Mouse (Mus musculus) heart, adult 2 months (tissue): Measurements from ENCODE around the gene St6gal1. TPM values are rescaled to one million over a fixed set of nuclear protein-coding genes. Genes with fewer than 3 reads are reported as not detected.

Experiments
- DNase-seq, 2 experiments: peaks; one replicate each; pipeline ENCODE4 v3.0.0; 2021
- H3K27ac ChIP-seq: fragments of 200-600 bp; 2 replicates; pipeline ENCODE4 v1.8.1; 2022
- H3K27me3 ChIP-seq: fragments of 200-500 bp; 2 replicates; pipeline ENCODE4 v1.6.1; 2012; ENCODE audit warnings: mild to moderate bottlenecking, low read length, inconsistent platforms, mixed read lengths; ENCODE audit not compliant: control insufficient read depth, insufficient read depth
- H3K36me3 ChIP-seq: fragments of 200-500 bp; 2 replicates; pipeline ENCODE4 v1.6.1; 2012; ENCODE audit warnings: low read length, inconsistent platforms; ENCODE audit not compliant: control insufficient read depth, insufficient read depth
- H3K4me1 ChIP-seq: fragments of 200-500 bp; 2 replicates; pipeline ENCODE4 v1.6.1; 2011; ENCODE audit warnings: low read length; ENCODE audit not compliant: control insufficient read depth, insufficient read depth
- H3K4me3 ChIP-seq: fragments of 200-600 bp; 2 replicates; pipeline ENCODE4 v1.8.1; 2022
- H3K79me2 ChIP-seq: fragments of 200-500 bp; replicated peaks from 2 replicates; pipeline ENCODE4 v1.6.1; 2012; ENCODE audit warnings: mild to moderate bottlenecking, inconsistent platforms, low read length, moderate library complexity, mixed read lengths; ENCODE audit not compliant: control insufficient read depth, insufficient read depth
- H3K9ac ChIP-seq: fragments of 200-500 bp; 2 replicates; pipeline ENCODE4 v1.6.1; 2012; ENCODE audit warnings: low read depth, mild to moderate bottlenecking, control low read depth, inconsistent platforms, low read length, mixed read lengths
- CTCF ChIP-seq: fragments of 200-600 bp; IDR thresholded peaks from 2 replicates; pipeline ENCODE4 v1.8.1; 2022; ENCODE audit warnings: antibody characterized with exemption, mild to moderate bottlenecking, moderate library complexity
- EP300 ChIP-seq: fragments of 200-500 bp; IDR thresholded peaks from 2 replicates; pipeline ENCODE4 v1.6.1; 2011; ENCODE audit warnings: low read depth, low read length, control low read depth; ENCODE audit not compliant: insufficient read depth
- POLR2A ChIP-seq: fragments of 200-500 bp; IDR thresholded peaks from 2 replicates; pipeline ENCODE4 v1.6.1; 2011; ENCODE audit warnings: mild to moderate bottlenecking, low read depth, low read length, control low read depth; ENCODE audit not compliant: insufficient read depth
- WGBS: fragments of 180-500 bp; shearing (Covaris S2); methylation state at CpG from one replicate; pipeline ENCODE4 v1.1.7; 2018; 5-methylcytosine and 5-hydroxymethylcytosine counted together
- intact Hi-C: fragments of 180-260 bp; cut with DNase I; formaldehyde crosslinking; loops from one replicate; pipeline ENCODE4 v1.15.1; 2025
- polyA plus RNA-seq: library from polyadenylated mRNA; depleted of rRNA; stranded (reverse); fragments of >200 nt; gene quantifications from 2 replicates; pipeline ENCODE4 v1.2.3, GENCODE M21; 2012
- total RNA-seq, 2 experiments: library from RNA; stranded (reverse); gene quantifications; 2 replicates each; pipeline ENCODE4 v1.2.3; 2021

Gene St6gal1
- total and polyA plus RNA-seq, 3 experiments = 6.0 to 9.9 (median 8.4) TPM

DNA sequence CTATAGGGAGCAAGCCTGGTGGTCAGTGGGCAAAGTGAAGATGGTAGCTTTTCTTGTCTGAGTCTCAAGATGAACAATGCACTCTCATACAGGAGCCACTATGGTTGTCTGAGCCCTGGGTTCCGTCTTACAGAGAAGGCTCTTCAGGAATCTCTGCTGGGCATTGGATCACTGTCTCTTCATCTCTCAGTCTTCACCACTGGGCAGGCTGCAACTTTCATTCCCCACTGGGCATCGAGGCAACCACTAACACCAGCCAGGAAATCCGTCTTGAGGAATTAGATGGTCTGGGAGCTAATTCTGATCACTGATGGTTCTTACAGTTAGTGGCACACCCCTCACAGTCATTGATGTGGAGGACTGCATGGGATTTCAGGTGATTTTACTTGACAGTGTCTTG, 73.9 kb downstream of the St6gal1 start:
- intact Hi-C loops = no loop called here
- H3K4me3 ChIP-seq = no peak overlapping the region
- no peaks in the 10 kb centered on the region for H3K79me2 ChIP-seq
- no peak overlapping the region for H3K9ac ChIP-seq
- DNase-seq = peak in 1 of 2 experiments; percentile 6
- peaks cover 5% of the 10 kb centered on the region; the same call in 1 of the 2 replicates for H3K4me1 ChIP-seq
- 91% methylated on average over 3 of the region's 3 CpGs for WGBS
- no peaks in the 10 kb centered on the region for H3K27me3 ChIP-seq
- no peaks in the 10 kb centered on the region for H3K36me3 ChIP-seq
- no peak for TF ChIP-seq CTCF
- no peak for TF ChIP-seq POLR2A
- no peak for TF ChIP-seq EP300
- H3K27ac ChIP-seq = no peak overlapping the region

DNA sequence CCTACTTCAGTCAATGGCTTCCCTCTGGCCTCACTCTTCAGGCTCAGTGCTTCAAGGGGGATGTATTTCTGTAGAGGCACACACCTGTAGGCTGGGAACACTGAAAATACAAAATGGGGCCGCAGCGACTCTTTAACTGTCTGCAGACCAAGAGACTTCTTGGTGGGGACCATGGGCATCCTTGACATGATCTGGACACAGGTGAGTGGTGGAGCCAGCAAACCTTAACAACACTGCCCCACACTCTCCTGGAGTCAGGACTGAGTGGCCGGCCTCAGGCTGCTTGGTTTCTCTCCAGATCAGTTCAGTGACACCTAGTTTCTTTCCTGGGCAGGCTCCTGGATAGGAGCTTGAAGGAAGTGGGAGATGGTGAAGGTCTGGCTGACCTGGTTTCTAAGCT, 74.4 kb downstream of the St6gal1 start:
- Histone ChIP-seq H3K79me2 (no peaks in the 10 kb centered on the region), H3K4me1 (peaks cover 5% of the 10 kb centered on the region; the same call in 1 of the 2 replicates), H3K36me3 (no peaks in the 10 kb centered on the region), H3K4me3 (no peak overlapping the region), H3K9ac (no peak overlapping the region), H3K27ac (no peak overlapping the region), H3K27me3 (no peaks in the 10 kb centered on the region)
- intact Hi-C loops = no loop called here
- 98% methylated on average over 3 of the region's 3 CpGs for WGBS
- peak in 1 of 2 experiments; percentile 7 for DNase-seq
- no peak for TF ChIP-seq POLR2A
- TF ChIP-seq EP300 = no peak
- TF ChIP-seq CTCF = no peak

DNA sequence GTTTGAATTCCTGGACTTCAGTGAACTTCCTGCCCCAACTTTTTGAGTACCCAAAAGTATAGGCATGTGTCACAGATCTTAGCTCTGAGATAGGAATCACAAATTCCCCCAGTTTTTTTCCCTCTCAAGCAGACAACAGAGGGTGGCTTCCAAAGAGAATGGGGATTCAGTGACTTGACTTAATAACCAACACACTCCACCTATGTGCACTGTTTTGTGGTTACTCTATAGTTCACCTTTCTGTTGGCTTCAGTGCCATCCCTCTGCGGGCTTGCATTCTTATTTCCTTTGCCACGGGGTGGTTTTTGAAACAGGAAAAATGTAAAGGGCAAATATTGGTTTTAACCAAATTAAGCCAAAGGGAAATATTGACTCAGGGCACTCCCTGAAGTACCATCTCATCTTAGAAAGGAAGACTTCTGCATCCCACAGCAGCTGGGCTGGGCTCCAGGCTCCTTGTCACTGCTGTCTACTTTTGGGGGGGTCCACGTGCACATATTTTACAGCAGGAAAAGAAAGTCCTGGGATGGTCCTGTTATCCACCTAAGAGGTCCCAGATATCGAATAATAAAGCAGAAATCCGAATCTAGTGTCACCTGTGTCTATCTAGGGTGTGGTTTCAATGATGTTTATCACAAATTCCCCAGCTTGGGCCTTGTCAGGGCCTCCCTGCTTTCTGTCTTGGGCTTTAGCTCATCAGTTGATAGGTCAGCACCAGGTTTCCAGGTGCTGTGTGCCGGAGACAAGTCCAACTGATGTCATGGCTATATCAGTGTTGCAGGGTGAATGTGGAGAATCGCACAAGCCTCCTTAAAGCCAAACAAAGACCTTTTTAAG, 75.6 kb downstream of the St6gal1 start:
- Histone ChIP-seq H3K36me3 (no peaks in the 10 kb centered on the region), H3K27ac (no peak overlapping the region), H3K27me3 (no peaks in the 10 kb centered on the region), H3K79me2 (no peaks in the 10 kb centered on the region), H3K9ac (no peak overlapping the region), H3K4me3 (no peak overlapping the region), H3K4me1 (peaks cover 3% of the 10 kb centered on the region; the same call in 1 of the 2 replicates)
- DNase-seq = peak in 1 of 2 experiments; percentile 10
- TF ChIP-seq POLR2A (no peak), CTCF (no peak), EP300 (no peak)
- intact Hi-C loops = no loop called here
- WGBS = 84% methylated on average over 7 of the region's 7 CpGs

DNA sequence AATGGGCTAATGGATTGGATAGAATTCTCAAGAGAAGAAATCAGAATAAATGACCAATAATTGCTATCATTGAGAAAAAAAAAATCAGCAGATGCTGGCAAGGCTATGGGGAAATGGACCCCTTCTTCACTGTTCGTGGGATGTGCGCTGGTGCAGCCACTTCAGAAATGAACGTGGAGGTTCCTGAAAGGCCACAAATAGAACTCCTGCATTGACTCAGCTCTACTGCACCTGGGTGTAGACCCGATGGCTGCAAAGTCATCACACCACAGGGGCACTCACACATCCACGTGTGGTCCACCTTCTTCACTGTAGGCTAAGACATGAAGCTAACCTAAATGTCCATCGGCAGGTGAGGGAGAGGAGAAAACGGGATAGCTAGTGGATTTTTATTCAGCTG, 77.2 kb downstream of the St6gal1 start:
- H3K79me2 ChIP-seq = no peaks in the 10 kb centered on the region
- H3K4me3 ChIP-seq = no peak overlapping the region
- H3K9ac ChIP-seq = no peak overlapping the region
- H3K27me3 ChIP-seq = no peaks in the 10 kb centered on the region
- H3K27ac ChIP-seq = no peak overlapping the region
- peak in 1 of 2 experiments; percentile 8 for DNase-seq
- no peak for TF ChIP-seq CTCF
- TF ChIP-seq POLR2A = no peak
- no peak for TF ChIP-seq EP300
- intact Hi-C loops = no loop called here
- 83% methylated on average over 7 of the region's 7 CpGs for WGBS
- H3K4me1 ChIP-seq = no peaks in the 10 kb centered on the region; the same call in 1 of the 2 replicates
- no peaks in the 10 kb centered on the region for H3K36me3 ChIP-seq

DNA sequence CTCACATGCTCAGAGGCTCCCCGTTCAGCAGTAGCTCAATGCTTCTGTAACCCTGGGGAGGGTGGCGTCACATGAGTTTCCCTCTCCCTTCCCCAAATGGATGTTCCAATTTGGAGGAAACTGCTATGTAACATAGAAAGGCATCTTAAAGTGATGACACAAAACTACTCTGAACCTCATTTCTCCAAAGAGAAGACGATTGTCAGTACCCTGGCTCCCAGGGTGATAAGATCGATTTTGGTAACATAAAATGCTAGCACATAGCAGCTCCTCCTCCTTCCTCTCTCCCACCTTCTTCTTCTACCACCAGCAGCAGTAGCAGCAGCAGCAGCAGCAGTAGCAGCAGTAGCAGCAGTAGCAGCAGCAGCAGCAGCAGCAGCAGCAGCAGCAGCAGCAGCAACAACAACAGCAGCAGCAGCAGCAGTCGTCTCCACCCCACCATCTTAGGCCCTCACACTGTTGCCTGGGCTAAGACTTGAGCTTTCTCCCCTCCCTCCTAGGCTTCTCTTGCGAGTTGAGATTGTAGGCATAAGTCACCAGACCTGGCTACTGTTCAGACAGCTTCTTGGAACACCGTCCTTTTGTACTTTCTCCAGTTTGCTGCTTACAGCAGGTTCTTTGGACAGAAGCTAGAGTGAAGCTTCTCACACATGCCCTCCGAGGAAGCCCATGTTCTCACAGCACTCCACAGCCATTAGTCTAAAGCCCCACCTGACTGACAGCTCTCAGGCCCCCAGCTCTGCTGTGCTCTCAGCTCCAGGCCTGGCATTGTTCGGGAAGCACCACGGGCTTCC, 81.5 kb downstream of the St6gal1 start:
- 58% methylated on average over 10 of the region's 10 CpGs for WGBS
- H3K27ac ChIP-seq = no peak overlapping the region

More for the DNA sequence above, 81.5 kb downstream of the St6gal1 start:
- intact Hi-C loops = no loop called here
- no peak for DNase-seq
- Histone ChIP-seq H3K4me3 (no peak overlapping the region), H3K9ac (no peak overlapping the region), H3K4me1 (no peaks in the 10 kb centered on the region; the same call in 1 of the 2 replicates), H3K36me3 (no peaks in the 10 kb centered on the region), H3K79me2 (no peaks in the 10 kb centered on the region), H3K27me3 (no peaks in the 10 kb centered on the region)
- no peak for TF ChIP-seq EP300
- TF ChIP-seq CTCF = no peak
- no peak for TF ChIP-seq POLR2A
